Mouse (Mus musculus) layer of hippocampus, adult 8-10 months (tissue): ENCODE measurements at regions not wholly inside any gene's neighbourhood (a gene's known extent, or its start where the extent isn't known, plus 50 kb on each side); places are given as distances from the start of the nearest gene placed in this dataset.
"Not testable (repeated sequence)": the region's sequence is repeated elsewhere in the genome, so short reads cannot be mapped to it uniquely, and the experiment has no call there.

Experiments
- DNase-seq, 2 experiments: peaks; one replicate each; pipeline ENCODE4 v3.0.0; 2022; ENCODE audit warnings: low spot score in 2 of 2

- DNase-seq = no peak
Observed at GRCm38 (mm10) chr17:60966401-60966800, 1914.7 kb downstream of the Efna5 start.

- no peak for DNase-seq
Observed at GRCm38 (mm10) chr17:60965660-60966059, 1915.5 kb downstream of the Efna5 start.

- DNase-seq = no peak
Observed at GRCm38 (mm10) chr17:60951464-60951863, 1929.7 kb downstream of the Efna5 start.

- no peak for DNase-seq
Observed at GRCm38 (mm10) chr17:60937754-60938508, 1924.8 kb upstream of the Nudt12 start.

GRCm38 (mm10) chr17:60934223-60934622 lies 1921.1 kb upstream of the Nudt12 start:
- no peak for DNase-seq

- DNase-seq = peak; percentile 2 to 14
Observed at GRCm38 (mm10) chr17:60925822-60926383, 1912.7 kb upstream of the Nudt12 start.

- DNase-seq = not testable (repeated sequence)
Observed at GRCm38 (mm10) chr17:60882721-60883120, 1869.5 kb upstream of the Nudt12 start.

GRCm38 (mm10) chr17:60857445-60857844 lies 1844.3 kb upstream of the Nudt12 start:
- no peak for DNase-seq

GRCm38 (mm10) chr17:60854659-60855058 lies 1841.5 kb upstream of the Nudt12 start:
- DNase-seq = no peak

- DNase-seq = not testable (repeated sequence)
Observed at GRCm38 (mm10) chr17:60838794-60839193, 1825.6 kb upstream of the Nudt12 start.

GRCm38 (mm10) chr17:60832531-60832930 lies 1819.4 kb upstream of the Nudt12 start:
- DNase-seq = no peak

GRCm38 (mm10) chr17:60830498-60830897 lies 1817.3 kb upstream of the Nudt12 start:
- DNase-seq = no peak

GRCm38 (mm10) chr17:60804715-60805449 lies 1791.7 kb upstream of the Nudt12 start:
- no peak for DNase-seq

GRCm38 (mm10) chr17:60762270-60762669 lies 1749.1 kb upstream of the Nudt12 start:
- DNase-seq = no peak

GRCm38 (mm10) chr17:60761100-60761499 lies 1747.9 kb upstream of the Nudt12 start:
- peak in 1 of 2 experiments; percentile 2 for DNase-seq

- DNase-seq = no peak
Observed at GRCm38 (mm10) chr17:60742856-60743255, 1729.7 kb upstream of the Nudt12 start.

GRCm38 (mm10) chr17:60738211-60738610 lies 1725.0 kb upstream of the Nudt12 start:
- DNase-seq = no peak

GRCm38 (mm10) chr17:60720138-60720537 lies 1707.0 kb upstream of the Nudt12 start:
- no peak for DNase-seq

- no peak for DNase-seq
Observed at GRCm38 (mm10) chr17:60717931-60718621, 1704.9 kb upstream of the Nudt12 start.

GRCm38 (mm10) chr17:60717494-60717893 lies 1704.3 kb upstream of the Nudt12 start:
- no peak for DNase-seq
